Mouse (Mus musculus) liver, embryonic 14.5 days (tissue): ENCODE data around the gene Rsc1a1. TPM values are rescaled to one million over a fixed set of nuclear protein-coding genes. Genes with fewer than 3 reads are reported as not detected.

Experiments used
- ATAC-seq: fragments of 200-750 bp; cut with Nextera tagmentation; 2 replicates; pipeline ENCODE4 v1.8.0; 2017; ENCODE audit warnings: moderate number of reproducible peaks, mild to moderate bottlenecking, moderate library complexity; ENCODE audit not compliant: insufficient read depth
- DNase-seq, 3 experiments: peaks; one replicate each; pipeline ENCODE4 v3.0.0-alpha.2; 2012 to 2013; ENCODE audit warnings: low read depth in 3 of 3, low spot score in 3 of 3
- H3K27ac ChIP-seq: fragments of 300-500 bp; sonication (generic); 2 replicates; pipeline ENCODE4 v1.5.1; 2014; ENCODE audit warnings: moderate library complexity, mild to moderate bottlenecking, control low read depth, inconsistent platforms
- H3K27me3 ChIP-seq: fragments of 300-500 bp; sonication (generic); 2 replicates; pipeline ENCODE4 v1.6.1; 2014; ENCODE audit warnings: mild to moderate bottlenecking, low read length, moderate library complexity; ENCODE audit not compliant: control insufficient read depth, insufficient read depth
- H3K36me3 ChIP-seq: fragments of 300-500 bp; sonication (generic); replicated peaks from 2 replicates; pipeline ENCODE4 v1.6.1; 2014; ENCODE audit warnings: low read depth; ENCODE audit not compliant: control insufficient read depth, insufficient read depth
- H3K4me1 ChIP-seq, 2 experiments: fragments of 200-500 bp in 1 of 2; fragments of 300-500 bp in 1 of 2; sonication (generic) in 1 of 2; replicated peaks; 2 replicates each; pipeline ENCODE4 v1.6.1; 2012 to 2014; ENCODE audit warnings: antibody characterized with exemption in 1 of 2, inconsistent platforms in 1 of 2, low read length in 1 of 2; ENCODE audit not compliant: control insufficient read depth in 2 of 2, insufficient read depth in 2 of 2
- H3K4me2 ChIP-seq: fragments of 300-500 bp; sonication (generic); 2 replicates; pipeline ENCODE4 v1.6.1; 2014; ENCODE audit warnings: low read depth, mild to moderate bottlenecking, control low read depth, moderate library complexity
- H3K4me3 ChIP-seq, 2 experiments: fragments of 200-500 bp in 1 of 2; fragments of 300-500 bp in 1 of 2; sonication (generic) in 1 of 2; 2 replicates each; pipeline ENCODE4 v1.5.1; 2012 to 2014; ENCODE audit warnings: low read depth in 2 of 2, low read length in 2 of 2, mild to moderate bottlenecking in 2 of 2, control low read depth in 1 of 2, inconsistent platforms in 1 of 2, moderate library complexity in 1 of 2; ENCODE audit not compliant: insufficient read depth in 1 of 2
- H3K9ac ChIP-seq: fragments of 300-500 bp; sonication (generic); replicated peaks from 2 replicates; pipeline ENCODE4 v1.6.1; 2014; ENCODE audit warnings: mild to moderate bottlenecking, control low read depth, moderate library complexity
- H3K9me3 ChIP-seq: fragments of 300-500 bp; sonication (generic); 2 replicates; pipeline ENCODE4 v1.6.1; 2016; ENCODE audit warnings: low read length, mixed read lengths; ENCODE audit not compliant: control insufficient read depth
- CTCF ChIP-seq: IDR thresholded peaks from 2 replicates; pipeline ENCODE4 v1.5.1; 2016; ENCODE audit warnings: antibody characterized with exemption, low read depth, control low read depth
- EP300 ChIP-seq: IDR thresholded peaks from 2 replicates; pipeline ENCODE4 v1.6.1; 2016; ENCODE audit warnings: antibody characterized with exemption, low read depth
- WGBS: fragments of 180-500 bp; shearing (Covaris S2); extraction: QIAGEN DNeasy Blood & Tissue Kit; methylation state at CpG from one replicate; pipeline ENCODE4 v1.1.7; 2014; ENCODE audit not compliant: insufficient replicate concordance; 5-methylcytosine and 5-hydroxymethylcytosine counted together
- polyA plus RNA-seq, 2 experiments: library from polyadenylated mRNA; depleted of rRNA in 1 of 2; stranded (reverse) in 1 of 2; unstranded in 1 of 2; fragments of >200 nt; fragmentation: Nextera tagmentation in 1 of 2; extraction: Ambion mirVana in 1 of 2; gene quantifications; 2 replicates each; pipeline versions ENCODE4 v1.2.1 to v1.2.3; 2012 to 2014

Rsc1a1 gene
- polyA plus RNA-seq, 2 experiments, result 2.1 to 3.9 TPM

GRCm38 (mm10) chr4:141658846-141659484, 26.4 kb downstream of the Rsc1a1 start:
- Histone ChIP-seq H3K9me3 (no peaks in the 10 kb centered on the region), H3K4me2 (no peak overlapping the region), H3K4me3 (no peak overlapping the region), H3K27me3 (no peaks in the 10 kb centered on the region), H3K9ac (no peak overlapping the region), H3K36me3 (no peaks in the 10 kb centered on the region), H3K4me1 (peaks cover 7 to 14% of the 10 kb centered on the region in 2 experiments), H3K27ac (no peak overlapping the region)
- WGBS, result 80% methylated on average over 6 of the region's 6 CpGs
- ATAC-seq, result no peak
- no peak for DNase-seq
- TF ChIP-seq CTCF (no peak), EP300 (no peak)

- Histone ChIP-seq H3K4me2 (no peak overlapping the region), H3K9ac (no peak overlapping the region), H3K4me3 (no peak overlapping the region), H3K27me3 (no peaks in the 10 kb centered on the region), H3K9me3 (no peaks in the 10 kb centered on the region), H3K36me3 (no peaks in the 10 kb centered on the region), H3K27ac (no peak overlapping the region), H3K4me1 (peaks cover 0 to 8% of the 10 kb centered on the region in 2 experiments; a peak in 2 of 4 replicates)
- DNase-seq (no peak), ATAC-seq (peak; percentile 36; the same call in 1 of the 2 replicates)
- WGBS, result 78% methylated on average over 8 of the region's 8 CpGs
- TF ChIP-seq EP300 (no peak), CTCF (no peak)
Measured at GRCm38 (mm10) chr4:141656932-141657331, 28.5 kb downstream of the Rsc1a1 start.

GRCm38 (mm10) chr4:141655908-141656608, 29.3 kb downstream of the Rsc1a1 start:
- Histone ChIP-seq H3K4me3 (no peak overlapping the region), H3K4me2 (no peak overlapping the region), H3K27me3 (no peaks in the 10 kb centered on the region), H3K9ac (no peak overlapping the region), H3K36me3 (no peaks in the 10 kb centered on the region), H3K27ac (no peak overlapping the region), H3K4me1 (peaks cover 0 to 8% of the 10 kb centered on the region in 2 experiments; a peak in 2 of 4 replicates), H3K9me3 (no peaks in the 10 kb centered on the region)
- no peak for ATAC-seq
- TF ChIP-seq EP300 (no peak), CTCF (no peak)
- DNase-seq, result no peak
- 38% methylated on average over 12 of the region's 12 CpGs for WGBS

- H3K9ac ChIP-seq, result no peak overlapping the region
- no peak for DNase-seq
- no peaks in the 10 kb centered on the region for H3K36me3 ChIP-seq
- ATAC-seq, result no peak
- TF ChIP-seq EP300, result no peak
- TF ChIP-seq CTCF, result no peak
- H3K27me3 ChIP-seq, result no peaks in the 10 kb centered on the region
- 78% methylated on average over 6 of the region's 6 CpGs for WGBS
- H3K4me2 ChIP-seq, result no peak overlapping the region
- H3K4me1 ChIP-seq, result peaks cover 0 to 8% of the 10 kb centered on the region in 2 experiments; a peak in 2 of 4 replicates
- no peaks in the 10 kb centered on the region for H3K9me3 ChIP-seq
- H3K27ac ChIP-seq, result no peak overlapping the region
- no peak overlapping the region for H3K4me3 ChIP-seq
Measured at GRCm38 (mm10) chr4:141654509-141654908, 30.9 kb downstream of the Rsc1a1 start.

- Histone ChIP-seq H3K36me3 (no peaks in the 10 kb centered on the region), H3K27ac (no peak overlapping the region), H3K4me3 (no peak overlapping the region), H3K9ac (no peak overlapping the region), H3K4me2 (no peak overlapping the region), H3K4me1 (peaks cover 0 to 8% of the 10 kb centered on the region in 2 experiments; a peak in 2 of 4 replicates), H3K9me3 (no peaks in the 10 kb centered on the region), H3K27me3 (no peaks in the 10 kb centered on the region)
- ATAC-seq, result no peak
- DNase-seq, result no peak
- 81% methylated on average over 13 of the region's 13 CpGs for WGBS
- TF ChIP-seq CTCF (no peak), EP300 (no peak)
Measured at GRCm38 (mm10) chr4:141653813-141654212, 31.6 kb downstream of the Rsc1a1 start.
